ENCODE assay signal across 8 mouse cellular contexts in the genomic region with DNA sequence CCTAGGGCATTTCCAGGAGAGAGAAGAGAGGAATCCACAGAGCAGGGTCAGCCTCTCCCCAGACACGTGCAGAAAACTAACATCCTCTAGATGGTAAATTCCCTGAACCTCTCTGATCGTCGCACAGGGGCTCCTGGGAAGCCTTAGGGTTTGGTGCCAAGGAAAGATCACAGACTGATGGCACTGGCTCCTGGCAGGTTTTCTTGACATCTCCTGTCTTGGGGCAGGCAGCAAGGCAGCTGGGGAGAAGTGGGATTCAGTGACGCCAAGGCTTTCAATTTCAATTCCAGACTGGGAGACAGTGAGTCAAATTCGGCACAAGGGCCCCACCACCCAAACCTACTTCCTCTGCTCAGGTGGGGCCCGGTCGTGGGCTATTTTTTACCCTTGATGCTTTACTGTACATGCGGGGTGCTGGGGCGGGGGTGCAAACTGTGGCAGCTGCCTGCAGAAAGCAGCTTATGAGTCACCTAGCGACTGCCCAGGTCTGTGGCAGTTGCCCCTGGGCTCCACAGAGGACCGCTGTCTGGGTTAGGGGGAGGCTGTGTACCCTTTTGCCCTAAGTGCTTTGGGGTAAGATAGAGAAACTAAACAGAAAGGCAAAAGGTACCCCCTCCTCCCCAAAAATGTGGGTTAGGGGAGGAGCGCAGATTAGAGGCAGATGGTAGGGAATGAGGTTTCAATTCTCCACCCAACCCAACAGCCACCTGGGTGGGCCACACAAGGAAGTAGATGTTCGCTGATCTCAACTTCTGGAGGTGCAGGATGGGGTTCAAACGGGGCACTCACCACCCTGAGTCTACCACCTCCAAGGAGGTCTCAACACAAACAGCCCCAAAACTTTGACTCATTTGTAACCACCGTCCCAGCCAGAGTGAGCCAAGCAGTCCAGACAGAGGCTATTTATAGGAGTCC. TPM values are rescaled to one million over a fixed set of nuclear protein-coding genes. Genes with fewer than 3 reads are reported as not detected.
DNase-seq lines count a peak whose midpoint lies in the region; ATAC-seq lines count a peak whose summit lies in the region.

No protein-coding gene starts in this region.

- H3K36me3 ChIP-seq in embryonic facial prominence, embryonic 14.5 days (ENCODE audit: control insufficient read depth, insufficient read depth, low read length) = no peaks in the 10 kb centered on the region
- no peaks in the 10 kb centered on the region for H3K36me3 ChIP-seq in intestine, embryonic 14.5 days (ENCODE audit: control insufficient read depth, insufficient read depth, low read length)

- H3K9me3 ChIP-seq in embryonic facial prominence, embryonic 14.5 days (ENCODE audit: control insufficient read depth, low read length) = no peaks in the 10 kb centered on the region
- H3K9me3 ChIP-seq in intestine, embryonic 14.5 days (ENCODE audit: control insufficient read depth, low read length) = no peaks in the 10 kb centered on the region

- H3K27ac ChIP-seq in embryonic facial prominence, embryonic 14.5 days (replicated peaks; ENCODE audit: low read depth, low read length) = peak overlapping the region; percentile 94
- H3K27ac ChIP-seq in intestine, embryonic 14.5 days (ENCODE audit: low read depth) = peak overlapping the region; percentile 87

- H3K9ac ChIP-seq in embryonic facial prominence, embryonic 14.5 days (ENCODE audit: low read depth, low read length) = peak overlapping the region; percentile 98
- H3K9ac ChIP-seq in intestine, embryonic 14.5 days (ENCODE audit: low read length) = peak overlapping the region; percentile 98

- 0 out of 2 replicates have a peak, but pooled peaks have one; percentile 0 for ATAC-seq in embryonic facial prominence, embryonic 14.5 days (ENCODE audit: low read depth)
- ATAC-seq in intestine, embryonic 14.5 days (replicated peaks; ENCODE audit: low FRiP score, low TSS enrichment, low read depth) = peak; percentile 10; the same call in 1 of the 2 replicates

- 6% methylated on average over 15 of the region's 15 CpGs for WGBS in embryonic facial prominence, embryonic 14.5 days
- 11% methylated on average over 15 of the region's 15 CpGs for WGBS in intestine, embryonic 14.5 days

- peak; percentile 35 to 57 for DNase-seq in right cerebral cortex, adult 2 months (ENCODE audit: low spot score in 2 of 2)
- DNase-seq in right cerebral cortex, postnatal 36 days (ENCODE audit: low spot score in 2 of 2) = no peak
- no peak for DNase-seq in embryonic facial prominence, embryonic 14.5 days (ENCODE audit: low spot score)
- peak; percentile 60 for DNase-seq in intestine, embryonic 14.5 days (ENCODE audit: low spot score)
- peak; percentile 62 to 65 for DNase-seq in natural killer cell, adult 2 months (ENCODE audit: low spot score in 2 of 2)
- no peak for DNase-seq in adrenal gland, adult 8-10 months
- no peak for DNase-seq in spleen, adult 12 weeks (ENCODE audit: low spot score)
- no peak for DNase-seq in gastrocnemius, adult 8-10 months (ENCODE audit: low spot score in 2 of 2)

- peak overlapping the region; percentile 87 for H3K4me2 ChIP-seq in embryonic facial prominence, embryonic 14.5 days (ENCODE audit: low read depth, low read length)
- H3K4me2 ChIP-seq in intestine, embryonic 14.5 days (ENCODE audit: low read length) = peak overlapping the region; percentile 81

- peaks cover 49% of the 10 kb centered on the region for H3K4me1 ChIP-seq in embryonic facial prominence, embryonic 14.5 days (ENCODE audit: control insufficient read depth, insufficient read depth, low read length)
- peaks cover 40% of the 10 kb centered on the region for H3K4me1 ChIP-seq in intestine, embryonic 14.5 days (replicated peaks; ENCODE audit: control insufficient read depth, insufficient read depth, low read length)

- peak overlapping the region; percentile 94 for H3K4me3 ChIP-seq in embryonic facial prominence, embryonic 14.5 days (ENCODE audit: low read depth, low read length)
- peak overlapping the region; percentile 96 for H3K4me3 ChIP-seq in intestine, embryonic 14.5 days (ENCODE audit: low read depth, low read length)

- H3K27me3 ChIP-seq in embryonic facial prominence, embryonic 14.5 days (replicated peaks; ENCODE audit: control insufficient read depth, insufficient read depth, low read length) = no peaks in the 10 kb centered on the region
- H3K27me3 ChIP-seq in intestine, embryonic 14.5 days (replicated peaks; ENCODE audit: control insufficient read depth, insufficient read depth, low read length) = no peaks in the 10 kb centered on the region

RNA-seq across cellular contexts. Expression of a gene that starts 1.6 kb away (rescaled TPM):
- polyA plus RNA-seq in embryonic facial prominence, embryonic 14.5 days (2014; fragmentation: Nextera tagmentation; extraction: Ambion mirVana) = 10.1 and 11.0 TPM in 2 replicates
- 10.4 and 12.0 TPM in 2 replicates for polyA plus RNA-seq in intestine, embryonic 14.5 days (2014; fragmentation: Nextera tagmentation; extraction: Ambion mirVana)
- 10 to 100 TPM; 29.4 to 57.0 (median 38.3) TPM for total RNA-seq in adrenal gland, adult 8-10 months (2022)
- total RNA-seq in gastrocnemius, adult 8-10 months (2022) = 10 to 100 TPM; 10.8 to 23.7 (median 18.9) TPM

RNA-seq across cellular contexts. Expression of a gene that starts 56.0 kb away (rescaled TPM):
- polyA plus RNA-seq in embryonic facial prominence, embryonic 14.5 days (2014; fragmentation: Nextera tagmentation; extraction: Ambion mirVana) = 0.54 and 1.4 TPM in 2 replicates
- polyA plus RNA-seq in intestine, embryonic 14.5 days (2014; fragmentation: Nextera tagmentation; extraction: Ambion mirVana) = 0.65 and 0.90 TPM in 2 replicates
- 1 to 10 TPM; 1.1 to 5.3 (median 2.5) TPM for total RNA-seq in adrenal gland, adult 8-10 months (2022)
- under 1 TPM in 1 of 4 experiments, not detected in 3; 0.54 TPM for total RNA-seq in gastrocnemius, adult 8-10 months (2022)

Comparison
In these comparisons a context has a peak if more than half of its experiments do, and no peak if none do; other contexts are left out.
1. DNase-seq: peak in right cerebral cortex, adult 2 months (2 of 2), intestine, embryonic 14.5 days (single experiment) and natural killer cell, adult 2 months (2 of 2); none in right cerebral cortex, postnatal 36 days (0 of 2), embryonic facial prominence, embryonic 14.5 days (single experiment), adrenal gland, adult 8-10 months (single experiment), spleen, adult 12 weeks (single experiment) and gastrocnemius, adult 8-10 months (0 of 2).